Mouse (Mus musculus) large intestine, adult 2 months (tissue): ENCODE results near the gene Fut1. TPM values are rescaled to one million over a fixed set of nuclear protein-coding genes. Genes with fewer than 3 reads are reported as not detected.

Source experiments
- DNase-seq: peaks from one replicate; pipeline ENCODE4 v3.0.0-alpha.2; 2012; ENCODE audit warnings: low read depth, low spot score
- WGBS: fragments of 180-500 bp; shearing (Covaris S2); methylation state at CpG from one replicate; pipeline ENCODE4 v1.1.7; 2018; 5-methylcytosine and 5-hydroxymethylcytosine counted together
- polyA plus RNA-seq: library from polyadenylated mRNA; depleted of rRNA; stranded (reverse); fragments of >200 nt; gene quantifications from 2 replicates; pipeline ENCODE4 v1.2.3, GENCODE M21; 2012

Fut1 gene
- polyA plus RNA-seq, 1 experiment: 2.5 TPM

GRCm38 (mm10) chr7:45597527-45597926, 19.6 kb upstream of the Fut1 start:
- no peak for DNase-seq
- 75% methylated on average over 6 of the region's 6 CpGs for WGBS

GRCm38 (mm10) chr7:45598960-45599879, 17.9 kb upstream of the Fut1 start:
- DNase-seq: no peak
- WGBS: 29% methylated on average over 18 of the region's 18 CpGs

- 44% methylated on average over 9 of the region's 9 CpGs for WGBS
- no peak for DNase-seq
Measured at GRCm38 (mm10) chr7:45605704-45606289, 11.3 kb upstream of the Fut1 start.

GRCm38 (mm10) chr7:45609511-45609910, 7.6 kb upstream of the Fut1 start:
- WGBS: 66% methylated on average over 1 of the region's 1 CpGs
- no peak for DNase-seq

- 33% methylated on average over 6 of the region's 6 CpGs for WGBS
- no peak for DNase-seq
Measured at GRCm38 (mm10) chr7:45616277-45616676, 812 bp upstream of the Fut1 start.

- DNase-seq: no peak
Measured at GRCm38 (mm10) chr7:45618316-45618715, 1.2 kb downstream of the Fut1 start.

GRCm38 (mm10) chr7:45619592-45619991, 2.5 kb downstream of the Fut1 start:
- WGBS: 92% methylated on average over 5 of the region's 5 CpGs
- DNase-seq: no peak

More at GRCm38 (mm10) chr7:45618316-45618715, 1.2 kb downstream of the Fut1 start:
- WGBS: 93% methylated on average over 5 of the region's 5 CpGs

- DNase-seq: no peak
- WGBS: 37% methylated on average over 9 of the region's 9 CpGs
Measured at GRCm38 (mm10) chr7:45621443-45621842, 4.4 kb downstream of the Fut1 start, which contains the start of gene Izumo1. Gene Izumo1 (plus strand): TSS chr7:45621811.

- DNase-seq: no peak
- 92% methylated on average over 11 of the region's 11 CpGs for WGBS
Measured at GRCm38 (mm10) chr7:45623507-45623906, 6.4 kb downstream of the Fut1 start.

- DNase-seq: no peak
- WGBS: 63% methylated on average over 3 of the region's 3 CpGs
Measured at GRCm38 (mm10) chr7:45624718-45625117, 7.6 kb downstream of the Fut1 start.

GRCm38 (mm10) chr7:45625481-45625880, 8.4 kb downstream of the Fut1 start:
- DNase-seq: no peak
- WGBS: 69% methylated on average over 8 of the region's 8 CpGs

- WGBS: 92% methylated on average over 7 of the region's 7 CpGs
- DNase-seq: no peak
Measured at GRCm38 (mm10) chr7:45626571-45627076, 9.5 kb downstream of the Fut1 start.

GRCm38 (mm10) chr7:45627261-45627660, 10.2 kb downstream of the Fut1 start, which contains the start of gene Rasip1:
Gene Rasip1 (plus strand): TSS chr7:45627488.
- 84% methylated on average over 9 of the region's 9 CpGs for WGBS
- DNase-seq: no peak

- 2% methylated on average over 102 of the region's 105 CpGs for WGBS
- DNase-seq: no peak
Measured at GRCm38 (mm10) chr7:45628364-45629294, 11.5 kb downstream of the Fut1 start.

GRCm38 (mm10) chr7:45630064-45630907, 13.2 kb downstream of the Fut1 start:
- no peak for DNase-seq
- 88% methylated on average over 23 of the region's 23 CpGs for WGBS

GRCm38 (mm10) chr7:45632499-45632898, 15.4 kb downstream of the Fut1 start:
- no peak for DNase-seq
- 55% methylated on average over 35 of the region's 35 CpGs for WGBS

- no peak for DNase-seq
- WGBS: 84% methylated on average over 11 of the region's 11 CpGs
Measured at GRCm38 (mm10) chr7:45634946-45635681, 18.0 kb downstream of the Fut1 start.
